Mouse (Mus musculus) thymus, adult 18-20 months (tissue): ENCODE measurements at regions not wholly inside any gene's neighbourhood (a gene's known extent, or its start where the extent isn't known, plus 50 kb on each side); places are given as distances from the start of the nearest gene placed in this dataset.

Experiments
- DNase-seq, 2 experiments: peaks; one replicate each; pipeline ENCODE4 v3.0.0; 2022; ENCODE audit warnings: mixed read lengths in 2 of 2

DNA sequence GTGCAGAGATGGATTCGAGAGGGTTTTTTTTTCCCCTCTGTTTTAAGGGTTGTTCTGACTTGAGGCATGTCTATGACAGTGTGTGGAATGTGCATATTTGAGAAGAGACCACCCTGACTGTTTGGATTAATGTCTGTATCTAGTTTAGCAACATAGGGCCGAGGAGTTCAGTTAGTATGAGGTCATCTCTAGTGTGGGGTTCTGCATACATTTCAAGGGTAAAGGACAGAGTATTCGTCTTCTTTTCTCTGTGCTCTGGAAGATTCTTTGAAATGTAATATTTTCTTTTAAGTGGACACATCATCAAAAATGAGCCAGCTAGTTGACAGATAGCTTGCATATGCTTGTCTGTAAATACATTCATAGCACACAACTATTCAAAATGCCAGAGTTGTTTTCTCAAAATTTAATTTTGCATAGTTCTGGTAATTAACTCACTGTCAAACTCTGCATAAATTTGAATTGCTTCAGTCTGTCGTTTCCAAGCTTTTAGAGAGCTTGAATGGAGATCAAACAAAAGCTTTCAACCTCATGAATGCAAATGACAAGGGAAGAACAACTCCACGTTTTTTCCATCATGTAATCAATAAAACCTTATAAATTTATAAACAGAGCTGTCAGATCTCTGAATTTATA is 415.5 kb downstream of the Adamts20 start:
- no peak for DNase-seq

DNA sequence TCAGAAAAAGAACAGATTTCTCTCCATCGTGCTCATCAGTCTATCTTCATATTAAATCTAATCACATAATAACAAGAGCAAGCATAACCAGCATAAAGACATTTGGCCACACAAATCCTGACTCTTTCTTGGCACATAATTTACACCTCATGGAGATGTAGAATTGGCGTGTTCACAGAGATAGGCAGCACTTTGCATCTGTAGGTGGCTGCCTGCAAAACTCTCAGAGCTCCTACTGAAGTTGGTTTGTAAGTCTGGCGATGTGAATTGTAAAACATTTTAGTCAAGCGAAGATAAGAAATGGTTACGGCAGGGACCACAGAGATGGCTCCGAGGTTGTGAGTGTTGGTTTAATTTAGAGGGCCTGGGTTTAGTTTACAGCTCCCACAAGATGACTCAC is 419.0 kb downstream of the Adamts20 start:
- DNase-seq: no peak

DNA sequence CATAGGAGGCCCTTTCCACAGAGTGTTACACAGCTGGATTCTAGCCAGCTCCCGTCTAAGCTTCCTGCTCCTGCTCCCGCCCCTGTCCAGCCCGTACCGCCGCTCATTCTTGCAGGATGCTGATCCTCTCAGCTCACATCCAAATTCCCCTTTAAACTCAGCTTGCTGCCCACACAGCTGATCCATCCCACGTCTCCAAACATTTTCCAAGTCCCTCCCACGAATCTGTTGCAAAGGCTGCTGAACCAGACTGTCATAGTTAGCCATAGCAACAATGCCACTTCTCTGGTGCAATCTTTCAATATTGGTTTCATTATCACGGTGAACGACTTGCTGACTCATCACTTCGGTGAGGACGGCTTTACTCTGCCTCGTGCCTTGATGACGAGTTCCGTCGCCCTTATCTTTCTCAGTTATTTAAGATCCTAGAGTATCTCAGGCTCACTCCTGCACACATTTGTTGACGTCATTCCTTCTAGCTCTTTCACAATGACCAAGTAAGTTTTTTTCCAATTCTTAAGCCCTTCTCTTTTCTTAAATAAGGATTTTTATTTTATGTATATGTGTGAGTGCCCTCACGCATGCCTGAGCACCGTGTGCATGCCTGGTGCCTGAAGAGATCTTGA is 420.0 kb downstream of the Adamts20 start:
- no peak for DNase-seq

DNA sequence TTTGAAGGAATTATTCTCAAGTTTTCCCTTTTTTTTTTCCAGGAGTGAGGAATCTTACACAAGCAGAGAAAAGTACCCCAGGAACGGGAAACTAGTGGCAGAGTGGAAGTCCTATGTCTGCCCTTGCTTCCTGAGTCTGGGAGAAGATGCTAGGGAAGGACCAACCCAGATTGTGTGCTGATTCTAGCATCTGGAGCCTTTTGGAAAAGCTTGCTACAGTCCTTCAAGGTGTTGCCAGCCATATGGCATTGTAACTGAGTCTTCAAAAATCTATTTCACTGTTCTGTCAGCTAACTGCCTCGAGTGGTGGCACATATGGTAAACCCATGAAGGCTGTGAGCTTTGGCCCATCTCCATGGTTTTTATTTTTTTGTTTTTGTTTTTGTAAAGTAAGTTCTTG is 432.3 kb downstream of the Adamts20 start:
- DNase-seq: no peak

DNA sequence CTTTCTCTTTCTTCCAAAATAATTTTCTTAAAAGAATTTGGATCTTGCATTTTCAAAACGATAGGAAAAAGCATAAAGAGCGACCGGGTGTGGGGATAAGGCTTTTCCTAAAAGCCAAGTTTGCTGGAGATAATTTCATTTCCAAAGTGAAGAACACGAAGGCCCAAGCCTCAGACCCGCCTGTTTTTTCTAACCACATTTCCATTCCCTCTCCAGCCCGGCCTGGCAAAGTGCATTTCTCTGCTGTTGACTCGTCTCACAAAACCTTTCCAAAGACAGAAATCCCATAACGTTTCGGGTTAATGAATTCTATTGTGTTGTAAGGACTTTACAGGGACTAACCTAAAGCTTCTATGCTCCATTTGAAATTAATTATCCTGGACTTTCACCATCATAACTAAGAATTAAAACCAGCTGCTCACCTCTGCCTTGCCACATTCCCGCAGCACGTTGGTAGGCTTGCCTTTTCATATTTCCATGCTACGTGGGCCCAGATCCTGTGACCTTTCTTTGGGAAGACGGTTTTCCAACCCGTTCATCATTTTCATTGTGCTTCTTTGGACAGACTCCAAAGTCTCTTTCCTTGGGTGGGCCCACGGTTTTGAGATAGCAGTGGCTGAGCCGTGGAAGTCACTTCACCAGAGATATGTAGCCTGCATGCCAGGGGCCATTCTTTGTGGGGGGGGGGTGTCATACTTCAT is 430.5 kb upstream of the Prickle1 start:
- DNase-seq: no peak

DNA sequence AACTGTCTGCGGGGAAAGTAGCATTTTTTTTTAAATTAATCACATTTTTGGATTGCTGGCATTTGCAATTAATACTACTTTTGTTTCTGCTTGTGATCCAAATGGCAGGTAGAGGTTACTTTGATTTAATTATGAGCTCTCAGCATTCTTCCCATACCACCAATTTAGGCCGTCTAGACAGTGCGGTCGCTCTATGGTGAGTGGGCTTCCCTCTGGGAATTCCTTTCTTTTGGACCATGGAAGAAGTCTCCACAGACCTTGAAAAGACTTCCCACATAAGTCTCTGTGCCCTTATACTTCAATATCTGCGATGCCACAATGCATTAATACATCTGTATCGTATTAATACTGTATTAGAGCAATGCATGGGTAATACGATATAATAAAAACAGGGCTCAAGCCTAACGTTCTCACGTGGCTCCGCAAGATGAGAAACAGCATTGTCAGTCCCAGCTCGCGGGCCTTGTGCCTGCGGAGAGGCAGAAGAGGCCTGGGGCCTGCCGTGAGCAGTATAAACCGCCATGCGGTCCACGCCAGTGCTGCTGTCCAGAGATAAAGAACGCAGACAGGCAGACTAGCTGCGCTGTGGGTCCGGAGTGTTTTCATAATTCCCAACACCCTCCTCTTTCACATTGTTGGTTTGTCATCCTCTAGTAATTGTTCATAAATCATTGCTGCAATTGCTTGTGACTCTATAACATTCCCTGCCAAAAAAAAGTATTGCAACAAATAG is 429.7 kb upstream of the Prickle1 start:
- DNase-seq: no peak

DNA sequence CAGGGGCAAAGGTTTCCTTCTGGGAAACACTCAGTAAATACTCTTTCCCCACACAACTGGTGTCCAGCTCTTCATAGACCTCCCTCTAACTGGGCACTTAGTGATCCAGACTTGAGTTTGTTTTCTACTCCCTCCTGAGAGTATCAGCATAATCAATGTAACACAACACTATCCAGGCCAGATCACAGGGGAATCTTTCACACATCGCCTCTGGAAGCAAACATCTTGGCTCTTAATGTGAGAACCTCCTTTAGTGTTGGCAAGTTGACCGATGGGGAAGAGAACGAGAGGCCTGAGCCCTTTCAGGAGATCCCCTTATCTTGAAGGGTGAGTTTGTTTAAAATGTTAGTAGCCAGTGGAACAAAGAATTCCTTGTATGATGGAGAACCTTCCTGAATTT is 429.1 kb upstream of the Prickle1 start:
- DNase-seq: no peak

DNA sequence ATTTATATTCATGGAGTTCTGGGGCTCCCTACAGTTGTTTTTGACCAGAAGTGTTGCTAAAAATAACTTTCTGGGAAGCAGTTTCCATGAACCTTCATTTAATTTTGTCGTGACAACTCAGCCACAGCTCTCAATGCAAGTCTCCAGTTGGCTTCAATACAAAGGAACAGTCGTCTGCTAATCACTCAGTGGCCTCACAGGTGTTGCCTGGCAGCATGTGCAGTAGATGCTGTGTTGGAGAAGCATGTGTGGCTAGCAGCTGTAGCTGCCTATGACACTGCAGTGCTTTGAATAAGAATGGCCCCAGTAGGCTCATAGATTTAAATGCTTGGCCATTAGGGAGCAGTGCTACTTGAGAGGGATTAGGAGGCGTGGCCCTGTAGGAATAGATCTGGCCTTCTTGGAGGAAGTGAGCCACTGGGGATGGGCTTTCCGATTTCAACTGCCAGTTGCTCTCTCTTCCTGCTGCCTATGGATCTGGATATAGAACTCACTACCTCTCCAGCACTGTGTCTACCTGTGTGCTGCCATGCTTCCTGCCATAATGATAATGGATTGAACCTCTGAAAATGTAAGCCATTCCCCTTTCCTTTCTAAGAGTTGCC is 428.5 kb upstream of the Prickle1 start:
- DNase-seq: no peak

DNA sequence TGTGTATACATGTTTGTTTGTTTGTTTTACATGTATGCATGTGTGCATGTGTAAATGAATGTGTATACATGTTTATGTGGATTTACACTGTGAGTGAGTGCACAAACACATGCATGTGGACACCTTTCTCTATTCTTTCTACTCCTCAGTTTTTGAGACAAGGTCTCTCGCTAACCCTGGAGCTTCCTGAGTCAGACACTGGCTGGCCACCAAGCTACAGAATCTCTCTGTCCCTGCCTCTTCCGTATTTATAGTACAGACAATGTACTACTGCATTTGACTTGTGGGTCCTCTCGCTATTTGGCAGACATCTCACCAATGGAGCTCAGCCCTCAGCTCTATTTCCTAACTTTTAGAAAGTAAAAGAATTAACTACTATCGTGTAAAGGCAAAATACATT is 427.8 kb upstream of the Prickle1 start:
- no peak for DNase-seq

DNA sequence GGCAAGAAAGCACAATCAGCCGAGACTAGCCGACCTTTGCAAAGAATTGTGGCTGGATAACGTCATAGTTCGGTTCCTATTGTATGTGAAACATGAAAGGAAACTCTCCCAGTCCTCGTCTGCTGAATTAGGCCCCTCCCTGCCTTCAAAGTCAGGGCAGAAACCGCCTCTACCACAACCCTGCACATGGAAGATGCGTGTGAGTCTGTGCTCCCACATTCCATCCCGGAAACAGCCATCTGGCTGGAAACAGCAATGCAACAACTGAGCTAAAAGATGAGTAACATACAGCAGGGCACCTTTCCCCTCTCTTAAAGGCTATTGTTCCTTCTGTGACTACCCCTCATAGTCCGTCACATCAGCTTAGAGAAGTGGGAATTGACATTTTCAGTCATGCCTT is 422.1 kb upstream of the Prickle1 start:
- DNase-seq: no peak

DNA sequence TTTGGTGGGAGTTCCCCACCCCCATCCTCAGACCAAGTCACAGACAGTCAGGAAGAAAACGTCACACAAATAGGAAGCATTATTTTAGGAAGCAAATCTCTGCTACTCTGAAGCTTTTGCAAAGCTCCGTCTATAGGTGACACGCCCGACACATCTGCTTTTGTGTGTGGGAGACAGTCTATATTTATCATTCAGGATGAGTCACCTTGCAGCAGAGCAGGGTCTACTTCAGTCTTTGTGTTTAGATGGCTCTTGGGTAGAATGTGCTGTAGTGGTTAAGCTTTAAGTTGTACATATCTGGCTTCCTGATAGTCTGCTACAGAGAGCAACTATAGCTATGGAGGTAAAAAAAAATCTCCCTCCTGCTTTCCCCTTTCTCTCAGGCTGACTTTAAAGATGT is 415.8 kb upstream of the Prickle1 start:
- no peak for DNase-seq

DNA sequence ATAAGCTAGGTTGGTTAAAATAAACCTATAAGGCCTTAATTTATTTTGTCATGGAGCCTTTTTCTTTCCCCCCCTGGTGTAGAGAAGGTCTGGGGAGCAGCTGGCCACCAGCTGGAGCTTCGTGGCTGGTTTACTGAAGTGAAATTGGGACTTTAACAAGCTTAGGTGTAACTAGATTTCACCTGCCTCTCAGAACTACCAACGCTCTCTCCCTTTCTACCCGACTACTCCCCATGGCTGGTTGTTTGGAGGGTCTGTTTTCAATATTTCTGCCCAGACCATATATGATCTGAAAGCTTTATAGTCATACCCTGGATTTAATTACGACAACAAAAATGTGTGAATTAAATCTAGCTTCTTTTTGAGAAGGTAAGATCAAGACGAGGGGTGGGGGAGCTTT is 410.4 kb upstream of the Prickle1 start:
- no peak for DNase-seq

DNA sequence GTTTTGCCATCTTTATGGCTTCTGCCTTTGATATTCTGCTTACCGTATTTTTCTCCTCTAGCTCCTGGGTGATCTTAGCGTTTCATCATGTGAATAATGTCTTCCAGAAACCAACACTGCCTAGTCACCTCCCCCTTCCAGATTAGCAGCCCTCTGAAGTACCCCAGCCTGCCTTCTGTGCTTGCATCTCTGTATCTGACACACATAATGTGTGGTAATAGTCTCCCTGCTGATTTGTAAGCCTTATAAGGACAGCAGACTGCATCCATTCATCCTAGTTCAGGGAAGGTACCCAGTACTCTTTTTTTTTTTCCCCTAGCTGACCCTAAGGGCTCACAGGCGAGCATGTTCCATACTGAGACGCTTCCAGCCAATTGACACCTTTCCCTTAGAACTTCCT is 409.2 kb upstream of the Prickle1 start:
- DNase-seq: no peak

DNA sequence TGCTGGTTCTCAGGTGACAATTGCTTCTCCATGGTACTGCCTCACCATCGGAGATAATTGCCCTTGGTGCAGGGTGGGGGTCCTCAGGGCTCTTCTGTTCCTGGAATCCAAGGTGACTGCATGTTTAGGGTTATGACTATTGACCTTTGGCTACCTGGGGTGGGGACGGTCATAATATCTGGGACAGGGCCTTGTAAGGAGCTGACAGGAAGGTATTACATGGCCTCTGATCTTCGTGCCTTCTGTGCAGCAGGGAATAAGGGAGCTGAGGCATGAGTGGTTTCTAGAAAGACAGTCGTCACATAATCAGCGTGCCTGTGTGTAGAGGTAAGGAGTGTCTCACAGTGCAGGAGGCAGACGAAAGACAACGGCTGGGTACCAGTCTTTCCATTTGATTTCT is 407.5 kb upstream of the Prickle1 start:
- DNase-seq: no peak

DNA sequence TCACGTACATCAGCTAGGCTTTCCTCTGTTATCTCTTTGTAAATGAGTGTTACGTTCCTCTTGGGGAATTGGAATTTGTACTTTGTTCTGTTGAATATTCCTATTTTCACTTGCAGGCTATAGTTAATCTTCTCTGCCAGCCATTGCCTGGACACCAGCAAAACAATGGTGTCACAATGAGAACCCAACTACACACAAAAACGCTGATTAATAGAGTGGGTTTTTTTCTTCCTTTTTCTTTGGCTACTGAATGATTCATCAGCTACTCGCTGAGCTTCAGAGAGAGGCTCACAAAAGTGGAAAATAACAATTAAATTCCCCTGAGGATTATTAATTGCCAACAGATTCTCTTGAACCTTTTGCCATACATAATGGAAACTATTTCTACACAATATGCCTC is 398.9 kb upstream of the Prickle1 start:
- DNase-seq: no peak

DNA sequence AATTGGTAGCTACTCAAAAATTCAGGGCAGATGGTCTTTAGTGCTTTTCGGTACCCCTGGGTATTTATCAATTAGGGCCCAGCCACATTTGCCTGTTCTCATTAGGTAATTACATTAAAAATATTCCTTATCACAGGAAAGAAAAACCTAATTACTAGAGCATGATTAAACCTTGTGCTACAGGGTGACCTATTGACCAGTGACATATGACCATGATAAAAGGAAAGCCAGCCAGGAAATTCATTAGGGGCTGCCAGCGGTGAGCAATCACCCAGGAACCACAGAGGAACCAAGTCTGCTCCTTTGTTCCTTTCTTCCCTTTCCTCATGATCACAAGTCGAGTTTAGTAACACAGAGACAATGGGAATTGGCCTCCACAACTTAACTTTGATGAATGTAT is 394.4 kb upstream of the Prickle1 start:
- no peak for DNase-seq

DNA sequence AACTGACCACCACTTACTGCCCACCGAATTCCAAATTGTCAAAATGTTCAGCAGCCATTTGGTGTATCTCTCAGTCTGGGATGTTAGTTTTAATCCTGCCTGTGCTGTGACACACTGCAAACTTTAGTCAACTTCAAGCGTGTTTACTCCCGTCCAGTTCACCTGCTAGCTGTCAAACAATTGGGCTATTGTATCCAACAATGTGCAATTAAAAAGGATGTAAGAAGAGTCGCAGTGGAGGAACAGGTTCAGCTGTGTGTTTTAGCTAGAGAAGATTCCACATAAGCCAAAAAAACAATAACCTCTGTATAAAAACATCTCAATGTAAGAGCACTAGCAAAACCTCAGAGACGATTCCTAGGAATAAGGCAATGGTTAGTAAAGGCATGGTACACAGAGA is 392.7 kb upstream of the Prickle1 start:
- no peak for DNase-seq

DNA sequence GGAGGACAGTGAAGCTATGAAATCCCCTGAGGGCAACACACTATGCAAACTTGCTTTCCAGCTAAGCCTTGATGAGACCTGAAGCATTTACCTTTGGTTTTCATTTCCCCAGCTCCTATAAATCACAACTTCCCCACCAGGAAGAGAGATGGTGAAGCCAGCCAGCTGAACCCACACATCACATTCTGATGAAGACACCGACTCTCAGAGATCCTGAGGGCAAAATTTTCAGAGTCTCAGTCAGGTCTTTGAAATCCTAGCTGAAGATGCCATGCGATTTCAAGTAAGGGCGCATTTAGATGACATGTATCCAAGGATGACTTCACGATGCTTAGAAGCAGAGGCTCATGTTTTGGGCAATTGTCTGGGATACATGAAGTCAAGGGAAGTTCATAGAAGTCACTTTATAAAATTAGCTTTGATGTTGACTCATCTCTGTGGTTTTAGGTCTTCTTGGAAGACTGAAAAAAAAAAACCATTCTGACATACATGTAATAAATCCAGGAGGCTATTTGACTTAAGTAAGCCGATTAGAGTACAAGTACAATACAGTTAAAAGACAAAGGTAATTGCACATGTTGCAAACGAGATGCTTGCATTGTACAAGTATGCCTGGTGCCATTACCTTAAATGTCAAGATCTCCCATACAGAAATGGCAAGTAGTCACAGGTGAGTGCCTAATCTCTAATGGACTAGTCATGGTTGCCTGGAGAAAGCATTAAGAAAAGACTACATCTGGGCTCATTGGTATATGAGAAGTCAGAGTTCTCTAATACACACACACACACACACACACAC is 391.1 kb upstream of the Prickle1 start:
- DNase-seq: no peak

DNA sequence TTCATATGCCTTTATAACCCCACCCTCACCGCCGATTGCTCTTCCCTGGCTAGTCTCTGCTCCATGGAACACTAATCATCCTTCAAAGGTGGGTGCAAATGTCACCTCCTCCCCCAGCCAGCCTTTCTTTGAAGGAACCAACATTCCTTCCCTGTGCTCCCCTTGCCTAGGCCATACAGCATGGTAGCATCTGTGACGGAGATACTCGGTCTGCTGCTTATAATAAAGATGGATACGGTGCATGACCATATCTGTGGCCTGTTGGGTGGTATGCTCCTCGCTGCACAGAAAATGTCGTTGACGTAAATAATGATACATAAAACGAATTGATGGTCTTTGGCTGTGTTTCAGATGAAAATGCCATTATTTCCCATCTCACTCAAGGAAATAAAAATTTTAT is 386.4 kb upstream of the Prickle1 start:
- no peak for DNase-seq

DNA sequence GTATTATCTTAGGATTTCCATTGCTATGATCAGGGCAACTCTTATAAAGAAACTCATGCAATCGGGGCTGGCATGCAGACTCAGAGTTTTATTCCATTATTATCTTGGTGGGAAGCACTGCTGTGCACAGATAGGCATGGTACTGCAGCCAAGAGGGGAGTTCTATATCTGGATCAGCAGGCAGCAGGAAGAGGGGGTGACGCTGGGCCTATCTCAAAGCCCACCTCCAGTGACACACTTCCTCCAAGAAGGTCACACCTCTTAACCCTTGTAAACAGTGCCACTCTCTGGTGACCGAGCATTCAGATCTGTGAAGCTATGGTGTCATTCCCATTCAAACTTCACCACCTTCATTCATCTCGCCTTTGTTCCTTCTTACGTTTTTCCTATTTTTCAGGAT is 381.8 kb upstream of the Prickle1 start:
- DNase-seq: peak; percentile 8 to 24

DNA sequence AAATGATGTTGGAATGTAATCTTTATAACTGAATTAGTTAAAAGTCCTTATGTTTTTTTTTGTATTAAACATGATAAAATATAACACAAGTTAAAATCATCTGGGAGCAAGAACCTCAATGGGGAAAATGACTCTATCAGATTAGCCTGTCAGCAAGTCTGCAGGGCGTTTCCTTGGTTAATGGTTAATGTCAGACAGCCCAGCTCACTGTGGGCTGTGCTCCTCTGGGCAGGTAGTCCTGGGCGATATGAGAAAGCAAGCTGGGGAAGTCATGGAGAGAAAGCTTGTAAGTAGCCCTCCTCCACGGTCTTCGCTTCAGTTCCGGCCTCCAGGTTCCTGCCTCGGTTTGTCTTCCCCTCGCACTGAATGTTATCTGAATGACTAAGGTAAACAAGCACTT is 379.0 kb upstream of the Prickle1 start:
- DNase-seq: no peak

DNA sequence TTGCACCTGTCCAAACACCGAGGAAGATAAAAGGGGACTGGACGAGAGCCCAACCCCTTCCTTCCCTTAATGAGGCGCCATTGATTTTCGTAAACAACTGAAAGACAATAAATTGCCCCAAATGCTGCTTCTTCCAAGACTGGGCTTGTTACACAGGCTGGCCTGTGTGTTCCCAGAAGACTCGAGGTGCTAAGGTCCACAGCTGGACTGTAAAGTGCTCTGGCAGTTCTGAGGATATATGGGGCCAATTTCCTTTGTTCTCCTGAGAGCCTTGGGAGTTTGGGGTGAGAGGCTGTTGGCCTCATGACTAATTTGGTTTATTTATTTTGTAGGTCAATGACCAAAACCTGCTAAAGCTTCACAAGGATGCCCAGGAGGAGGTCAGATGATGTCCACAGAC is 377.3 kb upstream of the Prickle1 start:
- no peak for DNase-seq

DNA sequence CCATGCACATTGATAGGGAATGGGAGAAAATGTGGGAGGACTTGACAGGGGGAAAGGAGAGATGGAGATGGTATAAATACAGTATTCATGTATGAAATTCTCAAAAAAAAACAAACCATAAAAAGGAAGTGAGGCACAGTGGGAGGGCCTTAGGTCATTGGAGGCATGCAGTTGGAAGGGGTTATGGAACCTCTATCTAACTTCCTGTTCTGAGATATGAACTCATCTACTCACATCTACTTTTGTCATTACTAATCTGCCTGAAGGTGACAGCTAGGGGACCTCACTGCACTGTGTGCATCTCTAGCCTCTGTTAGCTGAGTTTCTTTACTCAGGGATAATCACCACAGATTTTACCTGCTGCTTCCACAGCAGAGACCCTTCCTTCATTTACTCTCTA is 366.3 kb upstream of the Prickle1 start:
- no peak for DNase-seq
